Mouse (Mus musculus) brain, embryonic 14.5 days (tissue): ENCODE data around the gene Prrt1.

Experiments
- CTCF ChIP-seq: fragments of 200-500 bp; IDR thresholded peaks from 2 replicates; pipeline ENCODE4 v1.5.1; 2012; ENCODE audit warnings: inconsistent platforms, mild to moderate bottlenecking, moderate library complexity, borderline replicate concordance; ENCODE audit not compliant: insufficient read depth, insufficient read length; ENCODE audit errors: extremely low read depth
- POLR2A ChIP-seq: fragments of 200-500 bp; IDR thresholded peaks from 2 replicates; pipeline ENCODE4 v1.6.1; 2012; ENCODE audit warnings: mild to moderate bottlenecking, inconsistent platforms, borderline replicate concordance; ENCODE audit not compliant: poor library complexity, insufficient read depth, insufficient read length, severe bottlenecking; ENCODE audit errors: extremely low read depth

DNA sequence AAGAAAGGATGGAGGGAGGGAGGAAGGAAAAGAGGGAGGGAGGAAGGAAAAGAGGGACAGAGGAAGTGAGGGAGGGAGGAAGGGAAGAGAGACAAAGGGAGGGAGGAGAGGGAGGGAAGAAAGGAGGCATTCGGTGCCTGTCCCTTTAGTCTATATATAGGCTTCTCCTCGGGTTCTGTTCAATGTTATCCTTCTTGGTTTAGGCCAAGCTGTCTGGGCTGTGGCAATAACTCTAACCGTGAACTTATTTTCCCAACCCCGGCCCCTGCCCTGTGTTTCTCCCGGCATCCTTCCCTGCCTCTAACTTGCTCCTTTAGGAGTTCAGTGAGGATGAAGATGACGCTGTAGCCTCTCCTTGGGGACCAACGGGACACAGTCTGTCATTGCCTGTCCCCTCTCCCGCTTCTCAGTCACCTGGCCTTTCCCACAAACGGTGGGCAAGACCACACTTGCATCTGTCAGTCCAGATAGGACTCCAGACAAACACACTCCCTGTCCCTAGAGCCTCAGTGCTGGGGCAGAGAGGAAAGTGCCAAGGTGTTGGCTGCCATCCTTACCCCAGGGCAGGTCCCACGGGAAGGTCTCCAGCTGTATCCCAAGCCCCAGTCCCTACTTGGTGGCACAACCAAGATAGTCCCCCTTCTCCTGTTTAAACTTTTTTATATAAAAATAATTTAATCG is 45.3 kb downstream of the Prrt1 start:
- TF ChIP-seq POLR2A (no peak), CTCF (no peak)
